Mouse (Mus musculus) CH12.LX (cell line): Measurements from ENCODE around the gene Amotl2. TPM values are rescaled to one million over a fixed set of nuclear protein-coding genes. Genes with fewer than 3 reads are reported as not detected.

Experiments used
- DNase-seq: peaks from one replicate; pipeline ENCODE4 v3.0.0-alpha.2; 2013; ENCODE audit errors: extremely low read depth
- H3K27ac ChIP-seq: 2 replicates; pipeline ENCODE4 v1.5.1; 2012; ENCODE audit warnings: low read depth, mild to moderate bottlenecking, control low read depth, moderate library complexity; ENCODE audit not compliant: insufficient read depth
- H3K27me3 ChIP-seq: replicated peaks from 2 replicates; pipeline ENCODE3; 2012; ENCODE audit warnings: inconsistent platforms
- H3K36me3 ChIP-seq, 2 experiments: replicated peaks in 1 of 2; 2 replicates each; pipeline versions ENCODE3 to v1.6.1; 2012; ENCODE audit warnings: inconsistent platforms in 1 of 2, low read length in 1 of 2, mild to moderate bottlenecking in 1 of 2, mixed read lengths in 1 of 2, moderate library complexity in 1 of 2; ENCODE audit not compliant: control insufficient read depth in 1 of 2, insufficient read depth in 1 of 2
- H3K4me1 ChIP-seq, 2 experiments: 2 replicates each; pipeline ENCODE4 v1.6.1; 2012; ENCODE audit warnings: inconsistent platforms in 1 of 2, moderate library complexity in 1 of 2; ENCODE audit not compliant: insufficient read depth in 2 of 2, control insufficient read depth in 1 of 2
- H3K4me2 ChIP-seq: 2 replicates; pipeline ENCODE4 v1.6.1; 2012; ENCODE audit warnings: low read depth, mild to moderate bottlenecking, control low read depth; ENCODE audit not compliant: poor library complexity, insufficient read depth, severe bottlenecking
- H3K4me3 ChIP-seq, 3 experiments: fragments of 150-350 bp in 1 of 3; sonication (generic) in 1 of 3; replicated peaks in 1 of 3; 2 replicates each; pipeline versions ENCODE3 to v1.5.1; 2011 to 2012; ENCODE audit warnings: low read depth in 2 of 3, low read length in 2 of 3, mild to moderate bottlenecking in 2 of 3, moderate library complexity in 2 of 3, control low read depth in 1 of 3, improper control_type of control experiment in 1 of 3, inconsistent platforms in 1 of 3, mixed read lengths in 1 of 3; ENCODE audit not compliant: poor library complexity in 1 of 3
- H3K79me2 ChIP-seq: replicated peaks from 2 replicates; pipeline ENCODE4 v1.6.1; 2012; ENCODE audit warnings: mild to moderate bottlenecking, moderate library complexity; ENCODE audit not compliant: control insufficient read depth, poor library complexity, insufficient read depth, severe bottlenecking; ENCODE audit errors: extremely low read depth
- H3K9ac ChIP-seq: 2 replicates; pipeline ENCODE4 v1.6.1; 2012; ENCODE audit warnings: low read depth, mild to moderate bottlenecking, control low read depth, moderate library complexity; ENCODE audit not compliant: insufficient read depth
- H3K9me3 ChIP-seq: replicated peaks from 2 replicates; pipeline ENCODE3; 2012; ENCODE audit warnings: low read length, inconsistent platforms, mixed read lengths
- ETS1 ChIP-seq: conservative IDR thresholded peaks from 2 replicates; pipeline ENCODE4 v1.6.1; 2012; ENCODE audit warnings: low read depth, mild to moderate bottlenecking, inconsistent platforms, low read length, improper control_type of control experiment, moderate library complexity
- HCFC1 ChIP-seq: IDR thresholded peaks from 2 replicates; pipeline ENCODE4 v1.6.1; 2012; ENCODE audit warnings: low read depth, mild to moderate bottlenecking, inconsistent platforms, low read length, improper control_type of control experiment
- IRF4 ChIP-seq: IDR thresholded peaks from 2 replicates; pipeline ENCODE4 v1.6.1; 2014; ENCODE audit warnings: low read depth, mild to moderate bottlenecking, inconsistent platforms, low read length, improper control_type of control experiment
- JUN ChIP-seq: IDR thresholded peaks from 2 replicates; pipeline ENCODE4 v1.6.1; 2011; ENCODE audit warnings: low read depth, mild to moderate bottlenecking, low read length, improper control_type of control experiment, moderate library complexity; ENCODE audit not compliant: insufficient read depth
- JUND ChIP-seq: conservative IDR thresholded peaks from 2 replicates; pipeline ENCODE4 v1.6.1; 2011; ENCODE audit warnings: low read depth, low read length, improper control_type of control experiment
- MAX ChIP-seq: IDR thresholded peaks from 2 replicates; pipeline ENCODE4 v1.6.1; 2011; ENCODE audit warnings: low read length, improper control_type of control experiment
- MXI1 ChIP-seq: IDR thresholded peaks from 2 replicates; pipeline ENCODE4 v1.6.1; 2011; ENCODE audit warnings: mild to moderate bottlenecking, low read depth, low read length, improper control_type of control experiment
- NELFE ChIP-seq: IDR thresholded peaks from 2 replicates; pipeline ENCODE4 v1.6.1; 2011; ENCODE audit warnings: low read depth, low read length, improper control_type of control experiment
- NRF1 ChIP-seq: IDR thresholded peaks from 2 replicates; pipeline ENCODE4 v1.6.1; 2014; ENCODE audit warnings: low read depth, mild to moderate bottlenecking, inconsistent platforms, low read length, improper control_type of control experiment, moderate library complexity
- PAX5 ChIP-seq: IDR thresholded peaks from 2 replicates; pipeline ENCODE4 v1.6.1; 2012; ENCODE audit warnings: low read length, inconsistent platforms, mixed read lengths
- POLR2A ChIP-seq: IDR thresholded peaks from 2 replicates; pipeline ENCODE4 v1.6.1; 2011; ENCODE audit warnings: low read depth, mild to moderate bottlenecking, improper control_type of control experiment, low read length
- POLR2AphosphoS2 ChIP-seq: IDR thresholded peaks from 2 replicates; pipeline ENCODE4 v1.6.1; 2011; ENCODE audit warnings: low read depth, low read length, improper control_type of control experiment
- RAD21 ChIP-seq: IDR thresholded peaks from 2 replicates; pipeline ENCODE4 v1.6.1; 2011; ENCODE audit warnings: low read depth, mild to moderate bottlenecking, low read length, improper control_type of control experiment, moderate library complexity
- SIN3A ChIP-seq: IDR thresholded peaks from 2 replicates; pipeline ENCODE4 v1.6.1; 2012; ENCODE audit warnings: low read length, improper control_type of control experiment, inconsistent platforms
- SMC3 ChIP-seq: IDR thresholded peaks from 2 replicates; pipeline ENCODE4 v1.6.1; 2011; ENCODE audit warnings: low read depth, low read length, improper control_type of control experiment
- ZC3H11A ChIP-seq: IDR thresholded peaks from 2 replicates; pipeline ENCODE4 v1.6.1; 2012; ENCODE audit warnings: low read depth, mild to moderate bottlenecking, inconsistent platforms, low read length, improper control_type of control experiment
- ZKSCAN1 ChIP-seq: IDR thresholded peaks from 2 replicates; pipeline ENCODE4 v1.6.1; 2012; ENCODE audit warnings: low read depth, inconsistent platforms, low read length, improper control_type of control experiment, borderline replicate concordance
- ZNF384 ChIP-seq: IDR thresholded peaks from 2 replicates; pipeline ENCODE4 v1.6.1; 2012; ENCODE audit warnings: low read depth, low read length, improper control_type of control experiment, inconsistent platforms
- dilution Hi-C: fragments of 300-500 bp; cut with MboI; formaldehyde crosslinking; loops from 2 replicates; pipeline ENCODE4 v1.14.3; 2020; ENCODE audit warnings: low sequenced_read_pairs; ENCODE audit not compliant: extremely low pct_unique_long_range_greater_than_20kb, extremely low pct_ligation_motif_present
- in situ Hi-C: fragments of 300-500 bp; cut with MboI; formaldehyde crosslinking; loops from 3 replicates; pipeline ENCODE4 v1.14.3; 2019; ENCODE audit warnings: low sequenced_read_pairs, low pct_ligation_motif_present, low pct_unique_long_range_greater_than_20kb, mixed read lengths
- polyA plus RNA-seq: library from polyadenylated mRNA; unstranded; fragments of >175 nt; gene quantifications from 2 replicates; pipeline ENCODE4 v1.2.1, GENCODE M21; 2012; ENCODE audit warnings: low read depth; ENCODE audit not compliant: insufficient read length
- total RNA-seq, 2 experiments: library from RNA; depleted of rRNA; stranded (reverse); fragments of 300-350 nt in 1 of 2; fragments of >200 nt in 1 of 2; gene quantifications; 2 replicates each; pipeline ENCODE4 v1.2.3; 2012 to 2014

The Amotl2 gene
- total and polyA plus RNA-seq, 3 experiments = 0.08 TPM; not detected in 2

GRCm38 (mm10) chr9:102687943-102688342 is 28.5 kb upstream of the Amotl2 start:
- Histone ChIP-seq H3K36me3 (no peaks in the 10 kb centered on the region), H3K79me2 (no peaks in the 10 kb centered on the region), H3K27ac (no peak overlapping the region), H3K4me1 (peaks cover 0 to 5% of the 10 kb centered on the region in 2 experiments; a peak in 2 of 4 replicates), H3K9me3 (no peaks in the 10 kb centered on the region), H3K4me3 (no peak overlapping the region), H3K9ac (no peak overlapping the region), H3K27me3 (peaks cover 4% of the 10 kb centered on the region), H3K4me2 (no peak overlapping the region)
- dilution Hi-C loops = no loop called here
- in situ Hi-C loops = no loop called here
- DNase-seq = no peak
- TF ChIP-seq ZC3H11A = no peak
- TF ChIP-seq SMC3 = no peak
- TF ChIP-seq JUND = no peak
- no peak for TF ChIP-seq PAX5
- no peak for TF ChIP-seq POLR2AphosphoS2
- TF ChIP-seq POLR2A = no peak

DNA sequence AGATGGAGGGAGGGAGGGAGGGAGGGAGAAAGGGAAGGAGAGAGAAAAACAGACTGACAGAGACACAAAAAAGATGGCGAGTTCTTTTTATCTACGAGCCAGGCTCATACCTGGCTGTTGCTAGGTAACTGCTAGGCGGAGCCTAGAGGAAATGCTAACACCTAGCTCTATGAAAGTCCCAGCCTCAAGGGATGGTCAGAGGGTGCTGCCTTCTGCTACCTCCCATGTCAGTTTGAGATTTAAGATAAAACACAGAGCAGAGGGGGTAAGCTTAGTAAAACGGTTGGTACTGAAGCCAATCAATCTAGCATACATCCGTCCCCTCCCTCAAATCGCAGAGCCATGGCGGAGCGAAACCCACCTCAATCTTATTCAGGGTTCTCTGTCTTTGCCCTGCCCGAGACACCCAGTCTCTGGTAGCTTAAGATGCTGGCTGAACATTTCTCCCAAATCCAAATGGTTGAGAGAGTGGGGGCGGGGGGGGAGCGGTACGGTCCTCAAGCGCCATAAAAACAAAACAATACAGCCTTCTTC is 27.0 kb upstream of the Amotl2 start:
- Histone ChIP-seq H3K4me2 (no peak overlapping the region), H3K79me2 (no peaks in the 10 kb centered on the region), H3K27ac (no peak overlapping the region), H3K36me3 (no peaks in the 10 kb centered on the region), H3K4me3 (no peak overlapping the region), H3K9ac (no peak overlapping the region), H3K4me1 (peaks cover 0 to 9% of the 10 kb centered on the region in 2 experiments; a peak in 2 of 4 replicates), H3K27me3 (peaks cover 2% of the 10 kb centered on the region), H3K9me3 (no peaks in the 10 kb centered on the region)
- no peak for DNase-seq
- dilution Hi-C loops (no loop called here), in situ Hi-C loops (no loop called here)
- TF ChIP-seq POLR2AphosphoS2 (no peak), JUN (no peak), SIN3A (no peak), ETS1 (no peak), MAX (no peak), ZKSCAN1 (no peak), MXI1 (no peak), NRF1 (no peak), HCFC1 (no peak), NELFE (no peak), ZNF384 (no peak), IRF4 (no peak), RAD21 (no peak)
